Mouse (Mus musculus) testis, adult 2 months (tissue): ENCODE data around the gene Mtus2. TPM values are rescaled to one million over a fixed set of nuclear protein-coding genes. Genes with fewer than 3 reads are reported as not detected.

Experiments used
- H3K27ac ChIP-seq: fragments of 200-500 bp; 2 replicates; pipeline ENCODE4 v1.5.1; 2012; ENCODE audit warnings: low read depth, low read length; ENCODE audit not compliant: control insufficient read depth, insufficient read depth
- H3K27me3 ChIP-seq: fragments of 200-500 bp; 2 replicates; pipeline ENCODE4 v1.6.1; 2012; ENCODE audit warnings: mild to moderate bottlenecking, low read length, moderate library complexity; ENCODE audit not compliant: control insufficient read depth, insufficient read depth
- H3K36me3 ChIP-seq: fragments of 200-500 bp; 2 replicates; pipeline ENCODE4 v1.6.1; 2012; ENCODE audit warnings: mild to moderate bottlenecking, low read length; ENCODE audit not compliant: control insufficient read depth, insufficient read depth
- H3K4me1 ChIP-seq: fragments of 200-500 bp; 2 replicates; pipeline ENCODE4 v1.6.1; 2012; ENCODE audit warnings: low read length; ENCODE audit not compliant: control insufficient read depth, insufficient read depth
- H3K4me3 ChIP-seq: fragments of 200-500 bp; 2 replicates; pipeline ENCODE4 v1.5.1; 2012; ENCODE audit warnings: low read depth, mild to moderate bottlenecking, low read length, moderate library complexity, mixed read lengths; ENCODE audit not compliant: control insufficient read depth
- CTCF ChIP-seq: fragments of 200-500 bp; IDR thresholded peaks from 2 replicates; pipeline ENCODE4 v1.5.1; 2012; ENCODE audit warnings: low read depth, mild to moderate bottlenecking, inconsistent platforms, low read length, moderate library complexity; ENCODE audit not compliant: control insufficient read depth, insufficient read depth, insufficient replicate concordance
- POLR2A ChIP-seq: fragments of 200-500 bp; IDR thresholded peaks from 2 replicates; pipeline ENCODE4 v1.6.1; 2012; ENCODE audit warnings: low read depth, mild to moderate bottlenecking, inconsistent platforms, low read length, moderate library complexity; ENCODE audit not compliant: control insufficient read depth
- polyA plus RNA-seq: library from polyadenylated mRNA; depleted of rRNA; stranded (reverse); fragments of >200 nt; gene quantifications from 2 replicates; pipeline ENCODE4 v1.2.3, GENCODE M21; 2012

Gene Mtus2
- polyA plus RNA-seq, 1 experiment: 1.8 TPM

DNA sequence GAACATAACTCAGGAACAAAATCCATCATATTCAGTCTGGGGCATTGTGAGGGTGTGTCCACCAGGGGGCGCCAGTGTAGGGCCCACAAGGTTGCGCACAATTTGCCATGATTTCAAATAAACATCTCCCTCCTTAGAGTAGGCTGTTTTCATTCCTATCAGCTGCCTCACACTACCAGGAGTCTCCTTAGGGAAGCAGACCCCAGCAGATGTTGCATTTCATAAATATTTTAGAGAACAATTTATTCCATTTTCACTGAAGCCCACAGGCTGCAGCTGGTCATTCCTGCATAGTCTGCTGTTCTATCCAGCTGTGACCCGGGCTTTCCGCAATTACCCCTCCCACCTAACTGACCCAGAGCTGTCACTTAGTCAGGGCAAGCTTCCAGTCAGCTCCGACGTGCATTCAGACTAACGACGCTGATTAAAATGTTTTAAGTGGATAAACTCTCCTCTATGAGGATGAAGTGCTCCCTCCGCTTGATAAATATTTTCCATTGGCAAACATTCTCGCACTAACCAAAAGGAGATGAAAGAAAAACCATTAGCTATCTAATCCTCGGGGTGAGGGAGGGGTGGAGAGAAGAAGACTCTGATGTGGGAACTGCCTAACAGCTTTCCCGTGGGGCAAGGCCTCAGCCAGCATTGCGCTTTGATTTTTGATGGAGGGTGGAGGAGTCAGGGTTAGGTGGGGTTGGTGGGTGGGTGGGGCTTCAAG, 223.6 kb downstream of the Mtus2 start:
- no peak overlapping the region for H3K4me3 ChIP-seq
- no peak for TF ChIP-seq POLR2A
- peak; percentile 94 for TF ChIP-seq CTCF
- no peaks in the 10 kb centered on the region for H3K4me1 ChIP-seq
- no peaks in the 10 kb centered on the region for H3K27me3 ChIP-seq
- H3K36me3 ChIP-seq: no peaks in the 10 kb centered on the region
- no peak overlapping the region for H3K27ac ChIP-seq

DNA sequence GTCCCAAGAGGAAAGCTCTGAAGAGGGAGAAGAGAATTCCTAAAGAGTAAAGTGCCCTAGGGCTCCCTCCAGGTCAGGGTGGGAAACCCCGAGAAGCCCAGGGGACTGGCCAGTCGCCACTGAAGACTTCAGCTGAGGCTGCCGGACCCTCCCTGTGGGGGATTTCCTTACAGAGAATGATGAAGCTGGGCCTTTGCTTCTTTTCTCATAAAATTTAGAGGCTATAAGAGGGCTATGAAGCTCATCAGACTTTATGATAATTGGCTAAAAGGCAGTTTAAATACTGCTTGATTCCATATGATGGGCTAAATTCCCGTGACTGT, 224.1 kb downstream of the Mtus2 start:
- no peaks in the 10 kb centered on the region for H3K36me3 ChIP-seq
- no peaks in the 10 kb centered on the region for H3K27me3 ChIP-seq
- no peak overlapping the region for H3K4me3 ChIP-seq
- H3K27ac ChIP-seq: no peak overlapping the region
- no peaks in the 10 kb centered on the region for H3K4me1 ChIP-seq
- TF ChIP-seq CTCF: no peak
- no peak for TF ChIP-seq POLR2A

DNA sequence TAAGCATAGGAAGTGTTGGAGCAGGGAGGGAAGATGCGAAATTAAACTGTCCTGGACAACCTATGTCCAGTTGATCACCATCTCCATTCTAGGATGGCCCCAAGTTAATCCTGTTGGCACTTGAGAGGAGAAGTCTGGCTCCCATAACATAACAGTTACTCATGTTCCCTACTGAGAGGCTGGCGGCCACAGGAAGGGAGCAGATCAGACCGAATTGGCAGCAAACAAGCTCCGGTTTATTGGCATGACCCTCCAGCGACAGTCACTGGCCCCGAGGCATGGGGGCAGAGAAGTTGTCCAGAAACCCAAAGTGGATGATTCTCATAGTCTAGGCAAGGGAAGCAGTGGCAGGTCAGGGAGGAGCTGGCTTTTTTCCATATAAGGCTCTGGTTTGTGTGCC, 224.8 kb downstream of the Mtus2 start:
- TF ChIP-seq CTCF (no peak), POLR2A (no peak)
- H3K4me1 ChIP-seq: no peaks in the 10 kb centered on the region
- H3K27ac ChIP-seq: no peak overlapping the region
- H3K27me3 ChIP-seq: no peaks in the 10 kb centered on the region
- H3K4me3 ChIP-seq: no peak overlapping the region
- no peaks in the 10 kb centered on the region for H3K36me3 ChIP-seq

GRCm38 (mm10) chr5:148185898-148186297, 228.8 kb downstream of the Mtus2 start:
- Histone ChIP-seq H3K4me1 (no peaks in the 10 kb centered on the region), H3K27me3 (no peaks in the 10 kb centered on the region), H3K4me3 (no peak overlapping the region), H3K36me3 (no peaks in the 10 kb centered on the region), H3K27ac (no peak overlapping the region)
- TF ChIP-seq POLR2A (no peak), CTCF (no peak)

GRCm38 (mm10) chr5:148191416-148191815, 234.3 kb downstream of the Mtus2 start:
- TF ChIP-seq POLR2A (no peak), CTCF (no peak)
- Histone ChIP-seq H3K27me3 (no peaks in the 10 kb centered on the region), H3K4me1 (no peaks in the 10 kb centered on the region), H3K36me3 (no peaks in the 10 kb centered on the region), H3K27ac (no peak overlapping the region), H3K4me3 (no peak overlapping the region)

GRCm38 (mm10) chr5:148211831-148212230, 254.7 kb downstream of the Mtus2 start:
- H3K4me1 ChIP-seq: no peaks in the 10 kb centered on the region
- no peak overlapping the region for H3K4me3 ChIP-seq
- no peak for TF ChIP-seq POLR2A
- no peak for TF ChIP-seq CTCF
- no peaks in the 10 kb centered on the region for H3K27me3 ChIP-seq
- H3K36me3 ChIP-seq: no peaks in the 10 kb centered on the region
- no peak overlapping the region for H3K27ac ChIP-seq

- no peak overlapping the region for H3K4me3 ChIP-seq
- TF ChIP-seq CTCF (no peak), POLR2A (no peak)
- H3K27me3 ChIP-seq: no peaks in the 10 kb centered on the region
- H3K4me1 ChIP-seq: no peaks in the 10 kb centered on the region
- no peaks in the 10 kb centered on the region for H3K36me3 ChIP-seq
- no peak overlapping the region for H3K27ac ChIP-seq
Observed at GRCm38 (mm10) chr5:148216786-148217185, 259.7 kb downstream of the Mtus2 start.

DNA sequence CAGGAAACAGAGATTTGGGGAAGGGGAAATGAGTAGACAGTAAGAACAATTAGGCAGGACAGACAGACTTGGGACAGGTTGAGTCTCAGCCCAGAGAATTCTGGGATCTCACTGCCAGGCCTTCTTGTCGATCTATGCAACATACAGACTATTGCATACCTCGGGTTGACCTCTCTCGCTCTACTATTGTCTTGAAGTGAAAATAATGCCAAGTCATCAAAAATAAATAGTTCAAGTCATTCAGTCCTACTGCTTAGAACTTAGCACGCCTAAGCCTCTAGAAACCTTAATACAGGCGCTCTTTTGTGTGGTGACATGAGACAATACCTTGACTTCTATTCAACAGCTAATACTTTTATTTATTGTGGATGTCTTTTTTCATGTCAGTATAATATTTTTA, 265.8 kb downstream of the Mtus2 start:
- TF ChIP-seq CTCF (no peak), POLR2A (no peak)
- H3K4me3 ChIP-seq: no peak overlapping the region
- H3K27me3 ChIP-seq: no peaks in the 10 kb centered on the region
- no peak overlapping the region for H3K27ac ChIP-seq
- peaks cover 4% of the 10 kb centered on the region; the same call in 1 of the 2 replicates for H3K4me1 ChIP-seq
- H3K36me3 ChIP-seq: no peaks in the 10 kb centered on the region
